Mouse (Mus musculus) embryonic facial prominence, embryonic 13.5 days (tissue): ENCODE results near the gene Mafg. TPM values are rescaled to one million over a fixed set of nuclear protein-coding genes. Genes with fewer than 3 reads are reported as not detected.

Source experiments
- ATAC-seq: fragments of 200-750 bp; cut with Nextera tagmentation; 2 replicates; pipeline ENCODE4 v1.8.0; 2017; ENCODE audit warnings: low read depth; ENCODE audit not compliant: insufficient number of reproducible peaks, insufficient read depth, low FRiP score, low TSS enrichment
- H3K27ac ChIP-seq: fragments of 300-500 bp; sonication (generic); 2 replicates; pipeline ENCODE4 v1.5.1; 2015; ENCODE audit warnings: moderate library complexity, mild to moderate bottlenecking, inconsistent platforms
- H3K27me3 ChIP-seq: fragments of 300-500 bp; sonication (generic); 2 replicates; pipeline ENCODE4 v1.6.1; 2015; ENCODE audit warnings: mild to moderate bottlenecking, inconsistent platforms
- H3K36me3 ChIP-seq: fragments of 300-500 bp; sonication (generic); 2 replicates; pipeline ENCODE4 v1.6.1; 2015; ENCODE audit warnings: mild to moderate bottlenecking, inconsistent platforms
- H3K4me1 ChIP-seq: fragments of 300-500 bp; sonication (generic); 2 replicates; pipeline ENCODE4 v1.6.1; 2015; ENCODE audit warnings: inconsistent platforms
- H3K4me2 ChIP-seq: fragments of 300-500 bp; sonication (generic); 2 replicates; pipeline ENCODE4 v1.6.1; 2015; ENCODE audit warnings: moderate library complexity, mild to moderate bottlenecking, inconsistent platforms
- H3K4me3 ChIP-seq: fragments of 300-500 bp; sonication (generic); 2 replicates; pipeline ENCODE4 v1.5.1; 2015; ENCODE audit warnings: mild to moderate bottlenecking, inconsistent platforms
- H3K9ac ChIP-seq: fragments of 300-500 bp; sonication (generic); 2 replicates; pipeline ENCODE4 v1.6.1; 2015; ENCODE audit warnings: mild to moderate bottlenecking, inconsistent platforms
- H3K9me3 ChIP-seq: fragments of 300-500 bp; sonication (generic); 2 replicates; pipeline ENCODE4 v1.6.1; 2016; ENCODE audit warnings: inconsistent platforms
- WGBS: fragments of 180-500 bp; shearing (Covaris S2); methylation state at CpG from one replicate; pipeline ENCODE4 v1.1.7; 2015; ENCODE audit warnings: mixed read lengths; 5-methylcytosine and 5-hydroxymethylcytosine counted together
- polyA plus RNA-seq: library from polyadenylated mRNA; unstranded; fragments of >200 nt; fragmentation: Nextera tagmentation; extraction: Ambion mirVana; gene quantifications from 2 replicates; pipeline ENCODE4 v1.2.1, GENCODE M21; 2015

Gene Mafg
- polyA plus RNA-seq, 1 experiment from 2014 or later = 22.0 TPM

DNA sequence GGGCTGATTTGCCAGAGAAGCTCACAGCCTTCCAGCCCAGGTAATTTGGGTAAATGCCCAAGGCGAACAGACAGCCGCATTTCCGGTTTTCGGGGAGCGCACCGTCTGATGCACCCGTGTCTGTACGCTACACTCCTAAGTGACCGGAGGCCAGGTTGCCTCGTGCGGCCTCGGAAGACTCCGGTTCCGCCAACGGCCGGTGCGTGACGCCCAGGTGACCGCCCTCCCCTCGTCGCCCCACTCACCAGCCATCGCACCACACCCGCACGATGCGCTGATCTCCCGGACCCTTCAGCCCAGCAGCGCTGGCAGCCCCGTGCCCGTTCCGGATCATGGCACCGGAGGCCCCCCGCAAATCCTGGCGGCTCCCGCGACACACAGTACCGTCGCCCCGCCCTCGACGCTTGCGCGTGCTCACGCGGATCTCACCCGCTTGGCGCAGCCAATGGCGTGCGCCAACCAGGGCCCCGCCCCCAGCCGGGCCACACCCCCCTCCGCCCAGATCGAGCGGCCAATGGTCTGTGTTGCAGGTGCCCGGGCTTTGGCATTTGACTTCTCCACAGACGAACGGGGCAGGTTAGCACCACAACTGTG lies 15.8 kb downstream of the Mafg start, which contains the start of gene Pcyt2:
TSS of gene Pcyt2 (minus strand) at position 418 of the 594 bp plus-strand sequence.
- H3K9me3 ChIP-seq = no peaks in the 10 kb centered on the region
- peak within 1 kb of the TSS; percentile 88 for H3K9ac ChIP-seq
- peak within 1 kb of the TSS; percentile 78 for H3K4me2 ChIP-seq

DNA sequence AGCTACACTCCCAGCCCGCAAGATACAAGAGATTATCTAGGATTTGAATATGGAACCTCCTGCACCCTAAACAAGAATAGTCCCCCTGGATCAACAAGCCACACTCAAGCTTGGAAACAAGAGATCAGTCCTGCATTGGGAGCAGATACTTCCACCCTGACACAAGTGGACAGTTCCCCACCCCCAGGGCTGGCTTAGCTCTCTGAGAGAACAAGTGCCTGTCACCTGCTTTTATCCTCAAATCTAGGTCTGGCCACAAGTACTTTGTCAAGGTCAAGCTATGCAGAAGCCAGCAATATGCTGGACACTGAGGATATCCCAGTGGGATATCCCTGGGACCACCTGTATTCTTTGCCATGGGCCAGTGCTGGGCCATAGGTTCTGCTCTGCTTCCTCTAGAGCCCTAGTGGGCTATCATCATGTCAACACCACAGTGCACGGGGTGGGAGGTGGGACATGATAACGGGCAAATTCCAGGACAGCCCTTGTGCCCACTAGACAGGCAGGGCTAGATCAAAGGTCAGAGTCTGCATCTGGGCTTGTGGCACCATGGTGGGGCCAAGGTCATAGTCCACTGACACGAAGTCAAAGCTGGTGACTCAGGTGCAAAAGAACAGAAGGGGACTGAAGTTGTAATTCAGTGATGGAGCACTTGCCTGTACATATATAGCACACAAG lies 16.6 kb downstream of the Mafg start:
- no peak for ATAC-seq
- peak overlapping the region; percentile 86 for H3K4me3 ChIP-seq
- peak overlapping the region; percentile 75; the same call in 1 of the 2 replicates for H3K27ac ChIP-seq
- no peaks in the 10 kb centered on the region for H3K27me3 ChIP-seq
- peak overlapping the region; percentile 88 for H3K9ac ChIP-seq
- peaks cover 68% of the 10 kb centered on the region for H3K36me3 ChIP-seq
- 56% methylated on average over 4 of the region's 4 CpGs for WGBS
- H3K9me3 ChIP-seq = no peaks in the 10 kb centered on the region
- H3K4me2 ChIP-seq = peak overlapping the region; percentile 78
- H3K4me1 ChIP-seq = peaks cover 17% of the 10 kb centered on the region

More for the DNA sequence above, 15.8 kb downstream of the Mafg start, which contains the start of gene Pcyt2:
- H3K27me3 ChIP-seq = no peaks in the 10 kb centered on the region
- peak; percentile 89 for ATAC-seq
- H3K4me3 ChIP-seq = peak within 1 kb of the TSS; percentile 86
- peak within 1 kb of the TSS; percentile 75 for H3K27ac ChIP-seq
- under 1% methylated on average over 56 of the region's 56 CpGs for WGBS
- H3K4me1 ChIP-seq = peaks cover 17% of the 10 kb centered on the region
- H3K36me3 ChIP-seq = peaks cover 67% of the 10 kb centered on the region

DNA sequence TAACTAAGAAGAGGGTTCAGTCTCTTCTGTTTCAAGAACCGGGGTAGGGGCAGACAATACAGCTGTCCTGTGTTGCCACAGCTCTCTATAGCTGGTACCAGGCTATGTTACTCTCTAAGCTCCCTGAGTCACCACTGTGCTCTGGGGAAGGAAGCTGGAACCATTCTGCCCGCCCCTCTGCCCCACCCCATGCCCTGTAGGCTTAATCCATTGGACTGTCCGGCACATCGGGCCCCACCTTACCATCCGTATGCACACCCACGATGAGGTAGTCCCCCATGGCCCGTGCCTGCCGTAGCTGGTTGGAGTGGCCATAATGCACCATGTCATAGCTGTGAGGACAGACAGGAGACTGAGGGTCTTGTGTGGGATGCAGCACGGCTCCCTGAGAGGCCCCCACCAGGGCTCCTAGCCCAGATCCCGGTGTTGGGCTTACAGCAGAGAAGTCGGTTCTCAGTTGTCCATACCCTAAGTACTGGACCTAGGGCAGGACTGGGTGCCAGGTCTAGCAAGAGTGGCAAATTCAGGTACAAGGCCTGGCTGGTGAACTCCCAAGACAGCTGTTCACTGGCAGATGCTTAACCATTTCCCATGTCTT lies 17.7 kb downstream of the Mafg start:
- Histone ChIP-seq H3K4me1 (peaks cover 17% of the 10 kb centered on the region), H3K4me2 (no peak overlapping the region), H3K27me3 (no peaks in the 10 kb centered on the region), H3K9ac (0 out of 2 replicates have a peak overlapping the region, but pooled peaks have one; percentile 23), H3K4me3 (no peak overlapping the region; the same call in 1 of the 2 replicates), H3K27ac (no peak overlapping the region), H3K9me3 (no peaks in the 10 kb centered on the region), H3K36me3 (peaks cover 69% of the 10 kb centered on the region)
- ATAC-seq = no peak
- WGBS = 90% methylated on average over 11 of the region's 11 CpGs

DNA sequence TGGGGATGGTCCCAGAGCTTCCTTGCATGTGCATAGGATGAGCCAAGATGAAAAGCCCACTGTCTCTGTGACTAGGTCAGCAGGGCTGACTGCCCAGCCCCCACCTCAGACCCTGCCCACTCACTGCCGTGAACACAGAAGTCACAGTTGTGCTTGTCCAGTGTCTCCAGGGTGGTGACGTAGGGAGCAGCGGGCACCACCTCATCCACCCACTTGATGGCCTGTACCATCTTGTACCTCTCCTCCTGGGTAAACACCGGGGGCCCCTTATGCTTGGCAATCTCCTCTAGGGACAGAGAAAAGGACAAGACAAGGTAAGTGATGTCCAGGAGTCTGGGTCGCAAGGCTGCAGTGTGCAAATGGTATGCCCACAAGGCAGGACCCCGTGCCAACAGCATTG lies 18.2 kb downstream of the Mafg start:
- H3K36me3 ChIP-seq = peaks cover 69% of the 10 kb centered on the region

DNA sequence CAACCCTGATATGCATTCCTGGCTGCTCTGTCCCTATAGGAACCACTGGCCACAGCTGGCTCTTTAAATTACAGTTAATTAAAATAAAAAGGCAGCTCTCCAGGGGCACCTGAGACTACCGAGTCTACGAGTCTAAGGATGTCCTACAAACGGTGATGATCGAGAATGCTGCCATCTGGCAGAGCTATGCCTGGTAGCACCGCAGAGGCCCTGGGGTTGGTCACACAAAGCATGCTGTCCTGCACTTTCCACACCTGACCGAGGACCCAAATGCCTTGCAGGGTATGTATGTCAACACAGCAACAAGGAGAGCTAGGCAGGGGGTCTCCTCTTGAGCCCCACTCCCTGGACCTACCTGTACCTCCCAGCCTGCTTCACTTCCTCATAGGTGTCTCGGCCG lies 19.4 kb downstream of the Mafg start:
- WGBS = 88% methylated on average over 8 of the region's 8 CpGs
- no peak overlapping the region for H3K4me2 ChIP-seq
- H3K4me3 ChIP-seq = no peak overlapping the region
- no peak for ATAC-seq
- H3K4me1 ChIP-seq = peaks cover 21% of the 10 kb centered on the region
- no peak overlapping the region for H3K27ac ChIP-seq
- H3K9me3 ChIP-seq = no peaks in the 10 kb centered on the region
- peaks cover 4% of the 10 kb centered on the region for H3K27me3 ChIP-seq
- peaks cover 64% of the 10 kb centered on the region for H3K36me3 ChIP-seq
- H3K9ac ChIP-seq = no peak overlapping the region; the same call in 1 of the 2 replicates

More for the DNA sequence above, 18.2 kb downstream of the Mafg start:
- peaks cover 17% of the 10 kb centered on the region for H3K4me1 ChIP-seq
- no peaks in the 10 kb centered on the region for H3K9me3 ChIP-seq
- no peak overlapping the region for H3K4me3 ChIP-seq
- no peak overlapping the region for H3K4me2 ChIP-seq
- no peak for ATAC-seq
- H3K9ac ChIP-seq = no peak overlapping the region
- 95% methylated on average over 6 of the region's 6 CpGs for WGBS
- H3K27ac ChIP-seq = no peak overlapping the region
- no peaks in the 10 kb centered on the region for H3K27me3 ChIP-seq

DNA sequence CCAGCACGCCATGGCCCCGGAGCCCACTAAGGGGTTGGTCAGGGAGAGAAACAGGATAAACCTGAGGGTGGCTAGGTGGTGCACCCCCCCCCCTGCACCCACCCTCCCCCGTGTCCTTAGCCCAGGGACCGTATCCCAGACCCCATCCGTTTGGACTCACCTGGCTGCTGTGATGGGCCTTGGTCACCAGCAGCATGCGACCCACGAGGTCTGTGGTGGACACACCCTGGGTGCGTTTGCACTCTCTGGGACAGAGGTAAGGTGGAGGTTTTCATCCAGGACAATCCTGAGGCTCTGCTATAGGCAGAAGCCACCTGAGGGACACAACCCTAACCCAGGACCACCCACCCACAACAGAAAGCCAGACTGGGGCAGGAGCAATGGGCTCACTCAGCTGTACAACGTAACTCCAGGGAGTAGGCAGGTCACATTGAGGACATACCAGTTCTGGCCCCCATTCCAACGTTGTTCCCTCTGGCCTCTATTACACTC lies 19.9 kb downstream of the Mafg start:
- WGBS = 86% methylated on average over 10 of the region's 10 CpGs
- H3K4me1 ChIP-seq = peaks cover 26% of the 10 kb centered on the region
- no peak overlapping the region for H3K9ac ChIP-seq
- no peaks in the 10 kb centered on the region for H3K9me3 ChIP-seq
- no peak overlapping the region for H3K4me3 ChIP-seq
- no peak for ATAC-seq
- H3K27me3 ChIP-seq = peaks cover 9% of the 10 kb centered on the region
- no peak overlapping the region for H3K4me2 ChIP-seq
- no peak overlapping the region for H3K27ac ChIP-seq
- peaks cover 59% of the 10 kb centered on the region for H3K36me3 ChIP-seq

DNA sequence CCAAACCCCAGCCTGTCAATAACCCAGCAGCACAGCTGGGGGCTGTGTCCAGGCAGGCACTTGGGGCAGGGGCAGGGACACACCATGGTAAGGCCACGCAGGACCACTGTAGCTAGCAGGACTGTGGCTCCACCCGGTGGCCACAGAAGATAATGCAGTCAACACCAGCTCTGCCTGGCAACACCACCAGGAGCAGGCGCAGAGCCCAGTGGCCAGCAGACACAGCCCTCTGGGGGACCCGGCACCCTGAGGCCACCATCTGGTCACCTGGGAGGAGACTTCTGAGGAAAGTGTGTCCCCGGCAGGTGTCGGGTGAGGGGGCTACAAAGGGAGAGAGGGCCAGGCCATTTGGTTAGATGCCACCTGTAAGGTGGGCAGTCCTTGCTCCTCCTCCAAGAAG lies 20.6 kb downstream of the Mafg start:
- Histone ChIP-seq H3K9me3 (no peaks in the 10 kb centered on the region), H3K27me3 (peaks cover 16% of the 10 kb centered on the region), H3K4me3 (no peak overlapping the region), H3K27ac (no peak overlapping the region), H3K4me2 (no peak overlapping the region), H3K36me3 (peaks cover 53% of the 10 kb centered on the region), H3K4me1 (peaks cover 30% of the 10 kb centered on the region), H3K9ac (no peak overlapping the region)
- 60% methylated on average over 6 of the region's 6 CpGs for WGBS
- ATAC-seq = peak; percentile 20; the same call in 1 of the 2 replicates

DNA sequence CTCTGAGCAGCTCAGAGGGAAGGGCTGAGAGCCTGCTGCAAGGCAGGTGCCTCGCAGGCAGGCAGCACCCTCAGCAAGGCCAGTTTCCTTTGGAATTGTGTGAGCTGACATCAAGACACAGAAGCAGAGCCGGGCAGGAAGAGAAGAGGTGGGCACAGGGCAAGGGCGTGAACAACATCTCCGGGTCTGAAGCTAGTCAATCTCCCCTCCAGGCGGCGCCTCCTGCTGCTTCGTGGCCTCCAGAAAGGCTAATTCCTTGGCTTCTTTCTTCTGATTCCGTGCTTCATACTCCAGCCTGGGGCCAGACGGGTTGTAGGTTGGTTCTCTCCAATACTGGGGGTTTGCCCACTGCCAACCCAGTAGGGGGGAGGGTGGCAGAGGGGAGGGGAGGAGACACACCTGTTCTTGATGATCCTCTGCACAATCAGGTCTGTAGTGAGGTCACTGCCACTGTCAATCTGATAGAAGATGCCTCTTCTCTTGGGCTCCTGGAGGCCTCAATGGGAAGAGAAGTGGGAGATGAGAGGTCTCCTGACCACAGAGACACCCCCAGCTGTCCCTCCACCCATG lies 22.8 kb downstream of the Mafg start:
- peaks cover 24% of the 10 kb centered on the region for H3K27me3 ChIP-seq
- H3K4me1 ChIP-seq = peaks cover 13% of the 10 kb centered on the region
- no peak overlapping the region for H3K9ac ChIP-seq
- H3K9me3 ChIP-seq = no peaks in the 10 kb centered on the region
- no peak overlapping the region for H3K4me3 ChIP-seq
- no peak for ATAC-seq
- H3K27ac ChIP-seq = no peak overlapping the region
- peaks cover 69% of the 10 kb centered on the region for H3K36me3 ChIP-seq
- no peak overlapping the region for H3K4me2 ChIP-seq
- WGBS = 81% methylated on average over 9 of the region's 9 CpGs

DNA sequence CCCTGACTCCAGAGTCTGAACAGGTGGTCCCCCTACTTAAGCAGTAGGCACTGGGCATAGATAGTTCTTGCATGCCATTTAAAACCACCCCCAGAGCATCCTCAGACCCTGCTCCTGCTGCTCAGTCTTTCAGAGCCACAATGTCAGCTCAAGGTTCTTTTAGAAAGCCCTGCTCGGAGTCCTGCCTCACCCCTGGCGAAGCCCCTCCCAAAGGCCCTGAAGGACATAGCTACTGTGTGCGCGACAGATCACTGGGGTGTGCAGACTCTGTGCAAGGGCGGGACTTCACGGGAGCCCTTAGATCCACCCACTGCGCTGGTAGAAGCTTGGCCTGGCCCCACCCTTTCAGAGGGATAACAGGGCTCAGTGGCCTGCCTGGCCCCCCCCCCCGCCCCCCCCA lies 24.1 kb downstream of the Mafg start:
- Histone ChIP-seq H3K9me3 (no peaks in the 10 kb centered on the region), H3K9ac (no peak overlapping the region), H3K4me3 (no peak overlapping the region), H3K27ac (no peak overlapping the region), H3K36me3 (peaks cover 74% of the 10 kb centered on the region), H3K4me1 (peaks cover 13% of the 10 kb centered on the region), H3K27me3 (peaks cover 24% of the 10 kb centered on the region), H3K4me2 (peak overlapping the region; percentile 65)
- WGBS = 42% methylated on average over 8 of the region's 8 CpGs
- no peak for ATAC-seq

DNA sequence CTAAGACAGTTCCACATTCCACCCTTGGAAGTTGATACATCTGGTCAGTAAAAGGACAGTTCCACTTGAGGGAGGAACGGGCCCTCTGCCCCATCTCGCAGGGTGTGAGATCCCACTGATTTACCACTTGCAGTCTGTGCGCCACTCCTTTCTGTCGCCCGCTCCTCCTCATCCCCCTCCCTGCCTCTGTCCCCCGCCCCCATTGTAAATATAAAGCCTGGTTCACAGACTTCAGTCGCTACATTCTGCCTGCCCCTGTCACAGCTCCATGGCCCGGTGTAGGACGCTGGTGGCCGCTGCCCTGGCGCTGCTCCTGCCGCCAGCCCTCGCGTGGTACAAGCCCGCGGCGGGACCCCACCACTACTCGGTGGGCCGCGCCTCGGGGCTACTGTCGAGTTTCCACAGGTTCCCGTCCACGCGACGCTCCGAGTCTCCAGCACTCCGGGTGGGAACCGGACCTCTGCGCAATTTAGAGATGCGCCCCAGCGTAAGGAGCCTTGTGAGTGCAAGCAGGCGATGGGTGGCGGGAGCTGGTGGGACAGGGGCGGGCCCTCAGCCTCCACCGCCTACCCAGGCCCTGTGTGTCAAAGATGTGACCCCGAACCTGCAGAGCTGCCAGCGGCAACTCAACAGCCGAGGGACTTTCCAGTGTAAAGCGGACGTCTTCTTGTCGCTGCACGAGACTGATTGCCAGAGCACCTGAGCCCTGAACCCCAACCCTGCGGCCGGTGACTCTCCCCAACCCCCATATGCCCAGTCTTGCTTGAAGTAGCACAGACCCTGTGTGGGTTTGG lies 25.0 kb downstream of the Mafg start, which contains the start of gene Npb:
TSS of gene Npb (plus strand) at position 237 of the 794 bp plus-strand sequence.
- Histone ChIP-seq H3K9ac (peak within 1 kb of the TSS; percentile 71), H3K4me2 (peak within 1 kb of the TSS; percentile 65), H3K4me1 (peaks cover 13% of the 10 kb centered on the region), H3K27me3 (peaks cover 24% of the 10 kb centered on the region), H3K4me3 (peak within 1 kb of the TSS; percentile 38), H3K27ac (no peak within 1 kb of the TSS), H3K36me3 (peaks cover 73% of the 10 kb centered on the region), H3K9me3 (no peaks in the 10 kb centered on the region)
- no peak for ATAC-seq
- WGBS = 5% methylated on average over 45 of the region's 45 CpGs

DNA sequence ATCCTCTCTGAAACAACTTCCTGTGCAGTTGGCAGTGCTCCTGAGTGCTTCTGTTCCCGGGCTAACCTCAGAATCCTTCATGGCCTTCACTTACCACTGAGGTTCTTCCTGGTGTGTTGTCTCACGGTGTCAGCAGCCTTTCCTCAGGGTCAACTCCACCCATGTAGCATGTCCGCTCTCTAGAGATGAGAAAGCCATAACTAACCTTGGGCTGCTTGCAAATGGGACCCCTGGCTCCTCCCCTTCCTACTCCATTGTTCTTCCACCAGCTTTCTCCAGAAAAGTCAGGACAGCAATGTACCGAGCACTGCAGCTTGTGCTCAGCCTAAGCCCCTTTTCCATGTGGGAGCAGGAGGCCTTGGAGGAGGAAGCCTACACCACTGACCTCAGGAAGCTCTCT lies 26.6 kb downstream of the Mafg start:
- no peak overlapping the region for H3K9ac ChIP-seq
- peaks cover 73% of the 10 kb centered on the region for H3K36me3 ChIP-seq
- WGBS = 81% methylated on average over 4 of the region's 4 CpGs

More for the DNA sequence above, 26.6 kb downstream of the Mafg start:
- Histone ChIP-seq H3K27me3 (peaks cover 24% of the 10 kb centered on the region), H3K4me1 (peaks cover 13% of the 10 kb centered on the region), H3K27ac (no peak overlapping the region), H3K4me2 (no peak overlapping the region), H3K4me3 (no peak overlapping the region), H3K9me3 (no peaks in the 10 kb centered on the region)
- no peak for ATAC-seq
